Mouse (Mus musculus): Measurements from ENCODE around the gene Tstd1. TPM values are rescaled to one million over a fixed set of nuclear protein-coding genes. Genes with fewer than 3 reads are reported as not detected.

The Tstd1 gene
- polyA plus RNA-seq, 1 experiment from 2014 or later, result 6.8 TPM

DNA sequence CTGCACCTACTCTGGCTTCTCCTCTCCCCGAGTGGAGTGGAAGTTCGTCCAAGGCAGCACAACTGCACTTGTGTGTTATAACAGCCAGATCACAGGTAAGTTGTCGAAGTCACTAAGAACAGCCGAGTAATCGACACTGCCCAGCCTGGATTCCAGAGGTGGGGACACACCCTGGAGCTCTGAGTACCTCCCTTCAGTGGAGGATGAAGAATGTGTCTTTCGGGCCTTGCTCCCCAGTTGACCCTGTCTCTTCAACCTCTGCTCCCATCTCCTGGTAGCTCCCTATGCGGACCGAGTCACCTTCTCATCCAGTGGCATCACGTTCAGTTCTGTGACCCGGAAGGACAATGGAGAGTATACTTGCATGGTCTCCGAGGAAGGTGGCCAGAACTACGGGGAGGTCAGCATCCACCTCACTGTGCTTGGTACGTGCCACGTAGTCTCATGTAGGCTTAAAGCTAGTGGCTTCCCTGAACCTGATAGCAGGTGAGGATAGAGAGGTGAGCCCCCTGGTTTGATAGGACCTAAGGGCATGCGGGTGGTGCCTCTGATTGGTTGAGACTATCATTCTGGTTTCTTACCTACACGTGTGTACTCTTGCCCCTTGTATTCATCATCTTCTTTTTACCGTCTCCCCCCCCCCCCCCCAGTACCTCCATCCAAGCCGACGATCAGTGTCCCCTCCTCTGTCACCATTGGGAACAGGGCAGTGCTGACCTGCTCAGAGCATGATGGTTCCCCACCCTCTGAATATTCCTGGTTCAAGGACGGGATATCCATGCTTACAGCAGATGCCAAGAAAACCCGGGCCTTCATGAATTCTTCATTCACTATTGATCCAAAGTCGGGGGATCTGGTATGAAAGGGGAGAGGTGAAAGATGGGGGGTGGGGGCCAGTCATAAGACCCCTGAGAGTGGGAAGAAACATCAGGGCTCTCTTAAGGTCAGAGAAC is 42.2 kb downstream of the Tstd1 start:
- Histone ChIP-seq H3K4me1 (peaks cover 13% of the 10 kb centered on the region), H3K9ac (no peak overlapping the region), H3K27me3 (no peaks in the 10 kb centered on the region), H3K27ac (no peak overlapping the region), H3K4me2 (no peak overlapping the region), H3K9me3 (replicated peaks) (no peaks in the 10 kb centered on the region), H3K36me3 (peaks cover 53% of the 10 kb centered on the region), H3K4me3 (replicated peaks) (no peak overlapping the region)
- 88% methylated on average over 22 of the region's 22 CpGs for WGBS
- ATAC-seq (replicated peaks; ENCODE audit: low FRiP score), result no peak; the same call in 1 of the 2 replicates

GRCm38 (mm10) chr1:171463133-171463532 is 44.5 kb downstream of the Tstd1 start:
- Histone ChIP-seq H3K27me3 (no peaks in the 10 kb centered on the region), H3K4me3 (replicated peaks) (no peak overlapping the region), H3K9ac (no peak overlapping the region), H3K9me3 (replicated peaks) (no peaks in the 10 kb centered on the region), H3K4me2 (no peak overlapping the region), H3K4me1 (peaks cover 13% of the 10 kb centered on the region), H3K27ac (no peak overlapping the region), H3K36me3 (peaks cover 54% of the 10 kb centered on the region)
- 97% methylated on average over 3 of the region's 3 CpGs for WGBS
- no peak for ATAC-seq (replicated peaks; ENCODE audit: low FRiP score)

GRCm38 (mm10) chr1:171465749-171466412 is 47.2 kb downstream of the Tstd1 start:
- no peak for ATAC-seq (replicated peaks; ENCODE audit: low FRiP score)
- WGBS, result 94% methylated on average over 5 of the region's 5 CpGs

GRCm38 (mm10) chr1:171466565-171466964 is 47.9 kb downstream of the Tstd1 start:
- no peaks in the 10 kb centered on the region for H3K9me3 ChIP-seq (replicated peaks)
- peaks cover 5% of the 10 kb centered on the region; the same call in 1 of the 2 replicates for H3K4me1 ChIP-seq
- H3K27ac ChIP-seq, result no peak overlapping the region
- no peak overlapping the region for H3K4me2 ChIP-seq
- WGBS, result 88% methylated on average over 4 of the region's 4 CpGs
- H3K4me3 ChIP-seq (replicated peaks), result no peak overlapping the region
- ATAC-seq (replicated peaks; ENCODE audit: low FRiP score), result no peak
- no peak overlapping the region for H3K9ac ChIP-seq
- peaks cover 40% of the 10 kb centered on the region for H3K36me3 ChIP-seq
- H3K27me3 ChIP-seq, result no peaks in the 10 kb centered on the region

More at GRCm38 (mm10) chr1:171465749-171466412, 47.2 kb downstream of the Tstd1 start:
- Histone ChIP-seq H3K27ac (no peak overlapping the region), H3K4me2 (no peak overlapping the region), H3K27me3 (no peaks in the 10 kb centered on the region), H3K9ac (no peak overlapping the region), H3K4me1 (0 out of 2 replicates have a peak, but pooled peaks cover 2% of the 10 kb centered on the region), H3K36me3 (peaks cover 46% of the 10 kb centered on the region), H3K9me3 (replicated peaks) (no peaks in the 10 kb centered on the region), H3K4me3 (replicated peaks) (no peak overlapping the region)

- 86% methylated on average over 3 of the region's 3 CpGs for WGBS
- ATAC-seq (replicated peaks; ENCODE audit: low FRiP score), result no peak
- no peak overlapping the region for H3K4me3 ChIP-seq (replicated peaks)
- H3K9me3 ChIP-seq (replicated peaks), result no peaks in the 10 kb centered on the region
- no peaks in the 10 kb centered on the region for H3K27me3 ChIP-seq
- H3K4me2 ChIP-seq, result no peak overlapping the region
- peaks cover 10% of the 10 kb centered on the region for H3K36me3 ChIP-seq
- no peak overlapping the region for H3K27ac ChIP-seq
- H3K9ac ChIP-seq, result no peak overlapping the region
- peaks cover 5% of the 10 kb centered on the region; the same call in 1 of the 2 replicates for H3K4me1 ChIP-seq
Observed at GRCm38 (mm10) chr1:171469678-171470077, 51.0 kb downstream of the Tstd1 start.

Other genes starting within 250 kb of the Tstd1 start
- 2.8 and 4.0 TPM in 2 replicates for gene Pcp4l1, start 222.6 kb upstream of the Tstd1 start, polyA plus RNA-seq (2015; fragmentation: Nextera tagmentation; extraction: Ambion mirVana)
- gene Nr1i3, start 204.9 kb upstream of the Tstd1 start, polyA plus RNA-seq (2015; fragmentation: Nextera tagmentation; extraction: Ambion mirVana), result 0.26 and 0.81 TPM in 2 replicates
- 35.1 and 35.4 TPM in 2 replicates for gene Tomm40l, start 196.4 kb upstream of the Tstd1 start, polyA plus RNA-seq (2015; fragmentation: Nextera tagmentation; extraction: Ambion mirVana)
- 45.5 and 97.5 TPM in 2 replicates for gene Apoa2, start 193.8 kb upstream of the Tstd1 start, polyA plus RNA-seq (2015; fragmentation: Nextera tagmentation; extraction: Ambion mirVana)
- gene Fcer1g, start 184.5 kb upstream of the Tstd1 start, polyA plus RNA-seq (2015; fragmentation: Nextera tagmentation; extraction: Ambion mirVana), result 35.0 and 36.9 TPM in 2 replicates
- 10.7 and 11.6 TPM in 2 replicates for gene Adamts4, start 168.5 kb upstream of the Tstd1 start, polyA plus RNA-seq (2015; fragmentation: Nextera tagmentation; extraction: Ambion mirVana)
- 276 and 283 TPM in 2 replicates for gene Ndufs2, start 167.5 kb upstream of the Tstd1 start, polyA plus RNA-seq (2015; fragmentation: Nextera tagmentation; extraction: Ambion mirVana)
- gene B4galt3, start 148.5 kb upstream of the Tstd1 start, polyA plus RNA-seq (2015; fragmentation: Nextera tagmentation; extraction: Ambion mirVana), result 80.4 and 94.3 TPM in 2 replicates
- gene Ppox, start 137.7 kb upstream of the Tstd1 start, polyA plus RNA-seq (2015; fragmentation: Nextera tagmentation; extraction: Ambion mirVana), result 63.0 and 65.4 TPM in 2 replicates
- 87.7 and 97.8 TPM in 2 replicates for gene Usp21, start 130.9 kb upstream of the Tstd1 start, polyA plus RNA-seq (2015; fragmentation: Nextera tagmentation; extraction: Ambion mirVana)
- 106 and 118 TPM in 2 replicates for gene Ufc1, start 123.8 kb upstream of the Tstd1 start, polyA plus RNA-seq (2015; fragmentation: Nextera tagmentation; extraction: Ambion mirVana)
- 53.1 and 55.7 TPM in 2 replicates for gene Dedd, start 89.7 kb upstream of the Tstd1 start, polyA plus RNA-seq (2015; fragmentation: Nextera tagmentation; extraction: Ambion mirVana)
- 47.8 and 50.5 TPM in 2 replicates for gene Nit1, start 73.2 kb upstream of the Tstd1 start, polyA plus RNA-seq (2015; fragmentation: Nextera tagmentation; extraction: Ambion mirVana)
- 122 and 130 TPM in 2 replicates for gene Pfdn2, start 73.2 kb upstream of the Tstd1 start, polyA plus RNA-seq (2015; fragmentation: Nextera tagmentation; extraction: Ambion mirVana)
- 2.6 TPM in 2 replicates for gene Klhdc9, start 58.1 kb upstream of the Tstd1 start, polyA plus RNA-seq (2015; fragmentation: Nextera tagmentation; extraction: Ambion mirVana)
- 3.0 and 3.5 TPM in 2 replicates for gene Nectin4, start 48.8 kb upstream of the Tstd1 start, polyA plus RNA-seq (2015; fragmentation: Nextera tagmentation; extraction: Ambion mirVana)
- gene Arhgap30, start 29.9 kb upstream of the Tstd1 start, polyA plus RNA-seq (2015; fragmentation: Nextera tagmentation; extraction: Ambion mirVana), result 1.2 and 1.6 TPM in 2 replicates
- 71.2 and 90.9 TPM in 2 replicates for gene Usf1, start 7.6 kb upstream of the Tstd1 start, polyA plus RNA-seq (2015; fragmentation: Nextera tagmentation; extraction: Ambion mirVana)
- gene F11r, start 18.7 kb downstream of the Tstd1 start, polyA plus RNA-seq (2015; fragmentation: Nextera tagmentation; extraction: Ambion mirVana), result 137 TPM in 2 replicates
- 11.2 and 13.7 TPM in 2 replicates for gene Alyref2, start 84.6 kb downstream of the Tstd1 start, polyA plus RNA-seq (2015; fragmentation: Nextera tagmentation; extraction: Ambion mirVana)
- gene Itln1, start 116.4 kb downstream of the Tstd1 start, polyA plus RNA-seq (2015; fragmentation: Nextera tagmentation; extraction: Ambion mirVana), result not detected in 2 replicates
- 0.08 and 0.26 TPM in 2 replicates for gene Cd244a, start 140.3 kb downstream of the Tstd1 start, polyA plus RNA-seq (2015; fragmentation: Nextera tagmentation; extraction: Ambion mirVana)
- gene Ly9, start 188.5 kb downstream of the Tstd1 start, polyA plus RNA-seq (2015; fragmentation: Nextera tagmentation; extraction: Ambion mirVana), result 0.32 and 0.42 TPM in 2 replicates
- 0.13 TPM in 1 of 2 replicates, not detected in the other for gene Slamf7, start 234.2 kb downstream of the Tstd1 start, polyA plus RNA-seq (2015; fragmentation: Nextera tagmentation; extraction: Ambion mirVana)